Mouse (Mus musculus) midbrain, postnatal 0 days (tissue): Measurements from ENCODE around the gene Hk1. TPM values are rescaled to one million over a fixed set of nuclear protein-coding genes. Genes with fewer than 3 reads are reported as not detected.

Experiments
- ATAC-seq: fragments of 200-750 bp; cut with Nextera tagmentation; 2 replicates; pipeline ENCODE4 v1.8.0; 2017; ENCODE audit warnings: moderate number of reproducible peaks, mild to moderate bottlenecking, moderate TSS enrichment, moderate library complexity; ENCODE audit not compliant: low FRiP score
- DNase-seq: peaks from one replicate; pipeline ENCODE4 v3.0.0-alpha.2; 2015; ENCODE audit warnings: low spot score
- H3K27ac ChIP-seq: fragments of 300-500 bp; sonication (generic); 2 replicates; pipeline ENCODE4 v1.5.1; 2014; ENCODE audit warnings: low read depth, mild to moderate bottlenecking, low read length, mixed read lengths
- H3K27me3 ChIP-seq: fragments of 300-500 bp; sonication (generic); 2 replicates; pipeline ENCODE4 v1.6.1; 2014; ENCODE audit warnings: low read length, control low read depth, mixed read lengths; ENCODE audit not compliant: insufficient read depth
- H3K36me3 ChIP-seq: fragments of 300-500 bp; sonication (generic); 2 replicates; pipeline ENCODE4 v1.6.1; 2014; ENCODE audit warnings: low read length, control low read depth, mixed read lengths; ENCODE audit not compliant: insufficient read depth
- H3K4me1 ChIP-seq: fragments of 300-500 bp; sonication (generic); 2 replicates; pipeline ENCODE4 v1.6.1; 2014; ENCODE audit warnings: mild to moderate bottlenecking, control low read depth, antibody characterized with exemption, low read length, mixed read lengths; ENCODE audit not compliant: insufficient read depth
- H3K4me2 ChIP-seq: fragments of 300-500 bp; sonication (generic); 2 replicates; pipeline ENCODE4 v1.6.1; 2014; ENCODE audit warnings: low read depth, mild to moderate bottlenecking, low read length, mixed read lengths; ENCODE audit not compliant: poor library complexity, severe bottlenecking
- H3K4me3 ChIP-seq: fragments of 300-500 bp; sonication (generic); 2 replicates; pipeline ENCODE4 v1.5.1; 2014; ENCODE audit warnings: low read depth, mild to moderate bottlenecking, low read length, moderate library complexity
- H3K9ac ChIP-seq: fragments of 300-500 bp; sonication (generic); replicated peaks from 2 replicates; pipeline ENCODE4 v1.6.1; 2014; ENCODE audit warnings: mild to moderate bottlenecking, low read length, moderate library complexity, mixed read lengths; ENCODE audit not compliant: poor library complexity, severe bottlenecking
- H3K9me3 ChIP-seq: fragments of 300-500 bp; sonication (generic); 2 replicates; pipeline ENCODE4 v1.6.1; 2016; ENCODE audit warnings: low read length, control low read depth
- CTCF ChIP-seq: IDR thresholded peaks from 2 replicates; pipeline ENCODE4 v1.5.1; 2016; ENCODE audit warnings: antibody characterized with exemption, mild to moderate bottlenecking
- WGBS: fragments of 180-500 bp; shearing (Covaris S2); extraction: QIAGEN DNeasy Blood & Tissue Kit; methylation state at CpG from one replicate; pipeline ENCODE4 v1.1.7; 2014; 5-methylcytosine and 5-hydroxymethylcytosine counted together
- polyA plus RNA-seq: library from polyadenylated mRNA; unstranded; fragments of >200 nt; fragmentation: Nextera tagmentation; extraction: Ambion mirVana; gene quantifications from 2 replicates; pipeline ENCODE4 v1.2.1, GENCODE M21; 2015
- total RNA-seq: library from RNA; depleted of rRNA; stranded (reverse); fragments of >200 nt; gene quantifications from 2 replicates; pipeline ENCODE4 v1.2.3, GENCODE M21; 2014

The Hk1 gene
- total and polyA plus RNA-seq, 2 experiments from 2014 or later: 103 to 157 TPM

- Histone ChIP-seq H3K4me1 (no peaks in the 10 kb centered on the region; the same call in 1 of the 2 replicates), H3K4me3 (0 out of 2 replicates have a peak overlapping the region, but pooled peaks have one; percentile 9), H3K36me3 (no peaks in the 10 kb centered on the region), H3K27ac (no peak overlapping the region), H3K27me3 (no peaks in the 10 kb centered on the region; the same call in 1 of the 2 replicates), H3K9me3 (no peaks in the 10 kb centered on the region), H3K9ac (no peak overlapping the region), H3K4me2 (peak overlapping the region; percentile 29; the same call in 1 of the 2 replicates)
- TF ChIP-seq CTCF: no peak
- DNase-seq (no peak), ATAC-seq (no peak)
- WGBS: 39% methylated on average over 14 of the region's 14 CpGs
Measured at GRCm38 (mm10) chr10:62404901-62405300, 25.2 kb upstream of the Hk1 start.

DNA sequence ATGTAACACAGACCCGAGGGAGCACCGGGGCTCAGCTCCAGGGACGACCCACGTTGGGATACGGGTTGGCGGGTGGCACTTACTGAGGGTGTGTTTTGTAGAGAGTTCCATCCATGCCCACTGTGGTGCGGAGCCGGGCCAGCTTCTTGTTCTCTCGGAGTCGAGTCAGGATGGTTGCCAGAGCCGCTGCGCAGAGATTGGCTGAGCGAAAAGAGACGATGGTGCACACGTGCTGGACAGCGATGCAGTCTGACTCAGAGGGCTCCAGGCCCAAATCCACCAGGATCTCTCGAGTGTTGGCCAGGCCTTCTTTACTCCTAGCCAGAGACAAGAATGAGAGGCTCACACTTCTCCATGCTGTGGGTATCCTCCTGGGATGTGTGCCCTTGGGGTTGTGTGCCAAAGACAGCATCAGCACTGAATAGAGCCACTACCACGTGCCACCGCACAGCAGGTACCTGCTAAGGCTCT lies 22.0 kb upstream of the Hk1 start:
- WGBS: 78% methylated on average over 19 of the region's 19 CpGs
- ATAC-seq (0 out of 2 replicates have a peak, but pooled peaks have one; percentile 38), DNase-seq (peak; percentile 24)
- no peak overlapping the region for H3K27ac ChIP-seq
- H3K4me2 ChIP-seq: no peak overlapping the region
- no peak overlapping the region for H3K4me3 ChIP-seq
- H3K4me1 ChIP-seq: no peaks in the 10 kb centered on the region; the same call in 1 of the 2 replicates
- TF ChIP-seq CTCF: no peak
- H3K9me3 ChIP-seq: no peaks in the 10 kb centered on the region
- H3K27me3 ChIP-seq: no peaks in the 10 kb centered on the region; the same call in 1 of the 2 replicates
- H3K9ac ChIP-seq: no peak overlapping the region
- no peaks in the 10 kb centered on the region for H3K36me3 ChIP-seq

GRCm38 (mm10) chr10:62383011-62383410 lies 3.3 kb upstream of the Hk1 start:
- Histone ChIP-seq H3K4me2 (no peak overlapping the region), H3K27me3 (no peaks in the 10 kb centered on the region), H3K9ac (no peak overlapping the region), H3K27ac (no peak overlapping the region), H3K9me3 (no peaks in the 10 kb centered on the region), H3K36me3 (no peaks in the 10 kb centered on the region), H3K4me3 (no peak overlapping the region), H3K4me1 (no peaks in the 10 kb centered on the region)
- no peak for TF ChIP-seq CTCF
- DNase-seq (no peak), ATAC-seq (no peak)
- 82% methylated on average over 3 of the region's 3 CpGs for WGBS

DNA sequence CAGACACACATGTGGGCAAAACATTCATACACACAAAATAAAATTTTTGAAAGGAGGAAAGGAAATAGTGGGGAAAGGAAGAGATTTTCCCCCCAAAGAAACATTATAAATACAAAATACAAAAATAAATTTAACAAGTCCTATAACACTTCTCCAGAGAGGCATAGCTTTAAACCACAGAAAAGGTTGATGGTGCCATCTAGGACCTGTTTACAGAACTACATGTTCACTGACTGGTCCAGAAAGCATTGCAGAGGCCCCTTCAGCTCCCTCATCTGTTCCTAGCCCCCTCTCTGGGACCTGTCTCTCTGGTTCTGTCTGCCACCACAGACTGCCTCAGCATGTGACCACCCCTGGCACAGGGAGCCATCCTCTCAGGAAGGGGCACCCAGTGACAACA lies 1.2 kb upstream of the Hk1 start:
- TF ChIP-seq CTCF: peak; percentile 41
- Histone ChIP-seq H3K9ac (no peak overlapping the region), H3K27ac (no peak overlapping the region), H3K27me3 (no peaks in the 10 kb centered on the region), H3K9me3 (no peaks in the 10 kb centered on the region), H3K4me3 (no peak overlapping the region), H3K36me3 (no peaks in the 10 kb centered on the region), H3K4me2 (no peak overlapping the region), H3K4me1 (no peaks in the 10 kb centered on the region)
- DNase-seq: no peak
- ATAC-seq: no peak

DNA sequence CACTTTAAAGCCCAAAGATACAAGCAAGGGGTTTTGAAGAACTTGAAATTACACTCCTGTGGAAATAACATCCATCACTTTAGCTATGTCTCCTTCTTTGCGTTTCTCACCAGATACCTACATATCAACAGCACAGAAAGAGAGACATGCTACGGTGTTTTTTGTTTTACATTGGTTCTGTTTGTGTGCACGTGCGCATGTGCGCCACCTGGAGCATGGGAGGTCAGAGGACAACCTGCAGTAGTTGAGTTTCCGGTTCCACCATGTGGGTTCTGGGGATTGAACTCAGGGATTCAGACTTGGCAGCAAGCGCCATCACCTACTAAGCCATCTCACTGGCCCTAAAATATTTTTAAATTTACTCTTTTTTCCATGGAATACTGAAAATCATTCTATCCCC lies 20.9 kb downstream of the Hk1 start:
- H3K27me3 ChIP-seq: no peaks in the 10 kb centered on the region
- no peaks in the 10 kb centered on the region for H3K4me1 ChIP-seq
- 91% methylated on average over 7 of the region's 7 CpGs for WGBS
- no peak overlapping the region for H3K4me2 ChIP-seq
- ATAC-seq (no peak), DNase-seq (no peak)
- TF ChIP-seq CTCF: no peak
- H3K9me3 ChIP-seq: no peaks in the 10 kb centered on the region
- H3K4me3 ChIP-seq: no peak overlapping the region
- no peaks in the 10 kb centered on the region for H3K36me3 ChIP-seq
- no peak overlapping the region for H3K9ac ChIP-seq
- no peak overlapping the region for H3K27ac ChIP-seq

- no peaks in the 10 kb centered on the region for H3K4me1 ChIP-seq
- no peaks in the 10 kb centered on the region for H3K36me3 ChIP-seq
- H3K4me2 ChIP-seq: no peak overlapping the region
- no peak for TF ChIP-seq CTCF
- ATAC-seq (peak; percentile 71), DNase-seq (peak; percentile 71)
- H3K27me3 ChIP-seq: no peaks in the 10 kb centered on the region
- no peak overlapping the region for H3K9ac ChIP-seq
- 79% methylated on average over 17 of the region's 17 CpGs for WGBS
- H3K27ac ChIP-seq: no peak overlapping the region
- no peak overlapping the region for H3K4me3 ChIP-seq
- H3K9me3 ChIP-seq: no peaks in the 10 kb centered on the region
Measured at GRCm38 (mm10) chr10:62356105-62356730, 23.5 kb downstream of the Hk1 start.
